Mouse (Mus musculus) MEL (cell line): ENCODE data around the gene Mpc1. TPM values are rescaled to one million over a fixed set of nuclear protein-coding genes. Genes with fewer than 3 reads are reported as not detected.
"Not testable (repeated sequence)": the region's sequence is repeated elsewhere in the genome, so short reads cannot be mapped to it uniquely, and the experiment has no call there.

ENCODE experiments used
- DNase-seq: peaks from one replicate; pipeline ENCODE4 v3.0.0; 2011; ENCODE audit warnings: low read depth, low spot score
- H3K27ac ChIP-seq: 2 replicates; pipeline ENCODE4 v1.5.1; 2012; ENCODE audit warnings: low read depth, mild to moderate bottlenecking, control low read depth, low read length, moderate library complexity; ENCODE audit not compliant: control insufficient read depth
- H3K27me3 ChIP-seq, 2 experiments: fragments of 150-350 bp in 1 of 2; sonication (generic) in 1 of 2; 2 replicates each; pipeline ENCODE4 v1.6.1; 2012; ENCODE audit warnings: low read length in 2 of 2, mild to moderate bottlenecking in 2 of 2, improper control_type of control experiment in 1 of 2, moderate library complexity in 1 of 2; ENCODE audit not compliant: insufficient read depth in 2 of 2, control insufficient read depth in 1 of 2
- H3K36me3 ChIP-seq, 2 experiments: 2 replicates each; pipeline ENCODE4 v1.6.1; 2012 to 2014; ENCODE audit warnings: low read length in 2 of 2, improper control_type of control experiment in 1 of 2, inconsistent platforms in 1 of 2, mild to moderate bottlenecking in 1 of 2; ENCODE audit not compliant: insufficient read depth in 2 of 2, control insufficient read depth in 1 of 2
- H3K4me1 ChIP-seq, 2 experiments: fragments of 150-350 bp in 1 of 2; sonication (generic) in 1 of 2; 2 replicates each; pipeline ENCODE4 v1.6.1; 2012; ENCODE audit warnings: low read length in 2 of 2, improper control_type of control experiment in 1 of 2, mild to moderate bottlenecking in 1 of 2; ENCODE audit not compliant: insufficient read depth in 2 of 2, control insufficient read depth in 1 of 2
- H3K4me3 ChIP-seq, 2 experiments: fragments of 150-350 bp in 1 of 2; sonication (generic) in 1 of 2; 2 replicates each; pipeline ENCODE4 v1.5.1; 2012; ENCODE audit warnings: low read depth in 2 of 2, low read length in 2 of 2, mild to moderate bottlenecking in 2 of 2, moderate library complexity in 2 of 2, control low read depth in 1 of 2, improper control_type of control experiment in 1 of 2; ENCODE audit not compliant: control insufficient read depth in 1 of 2, insufficient read depth in 1 of 2
- H3K79me2 ChIP-seq: 2 replicates; pipeline ENCODE4 v1.6.1; 2012; ENCODE audit warnings: mild to moderate bottlenecking, low read length, moderate library complexity; ENCODE audit not compliant: control insufficient read depth, poor library complexity, insufficient read depth
- H3K9ac ChIP-seq: 2 replicates; pipeline ENCODE4 v1.6.1; 2012; ENCODE audit warnings: low read depth, mild to moderate bottlenecking, control low read depth, low read length, moderate library complexity; ENCODE audit not compliant: control insufficient read depth, poor library complexity, severe bottlenecking
- H3K9me3 ChIP-seq: fragments of 150-350 bp; sonication (generic); replicated peaks from 2 replicates; pipeline ENCODE4 v1.6.1; 2012; ENCODE audit warnings: mild to moderate bottlenecking, low read length, improper control_type of control experiment, moderate library complexity; ENCODE audit not compliant: insufficient read depth
- CTCF ChIP-seq, 3 experiments: IDR thresholded peaks in 2 of 3; conservative IDR thresholded peaks in 1 of 3; 2 replicates each; pipeline ENCODE4 v1.5.1; 2011 to 2012; ENCODE audit warnings: low read length in 3 of 3, low read depth in 2 of 3, mild to moderate bottlenecking in 2 of 3, improper control_type of control experiment in 1 of 3, inconsistent platforms in 1 of 3, mixed read lengths in 1 of 3, moderate library complexity in 1 of 3; ENCODE audit not compliant: control insufficient read depth in 1 of 3, insufficient read depth in 1 of 3, poor library complexity in 1 of 3, severe bottlenecking in 1 of 3
- ELF1 ChIP-seq: IDR thresholded peaks from 2 replicates; pipeline ENCODE4 v1.6.1; 2014; ENCODE audit warnings: low read depth, mild to moderate bottlenecking, inconsistent platforms, low read length, improper control_type of control experiment, moderate library complexity
- EP300 ChIP-seq, 2 experiments: IDR thresholded peaks; 2 replicates each; pipeline ENCODE4 v1.6.1; 2011; ENCODE audit warnings: improper control_type of control experiment in 2 of 2, low read length in 2 of 2, low read depth in 1 of 2, mild to moderate bottlenecking in 1 of 2
- ETS1 ChIP-seq: IDR thresholded peaks from 2 replicates; pipeline ENCODE4 v1.6.1; 2012; ENCODE audit warnings: low read depth, mild to moderate bottlenecking, inconsistent platforms, low read length, improper control_type of control experiment, moderate library complexity
- GABPA ChIP-seq: IDR thresholded peaks from 2 replicates; pipeline ENCODE4 v1.6.1; 2012; ENCODE audit warnings: low read depth, mild to moderate bottlenecking, inconsistent platforms, low read length, improper control_type of control experiment, moderate library complexity
- HCFC1 ChIP-seq: IDR thresholded peaks from 2 replicates; pipeline ENCODE4 v1.6.1; 2012; ENCODE audit warnings: low read depth, mild to moderate bottlenecking, inconsistent platforms, low read length, improper control_type of control experiment, moderate library complexity
- JUND ChIP-seq: IDR thresholded peaks from 2 replicates; pipeline ENCODE4 v1.6.1; 2011; ENCODE audit warnings: low read depth, mild to moderate bottlenecking, improper control_type of control experiment, low read length
- MAFK ChIP-seq: IDR thresholded peaks from 2 replicates; pipeline ENCODE4 v1.6.1; 2011; ENCODE audit warnings: low read depth, mild to moderate bottlenecking, low read length, improper control_type of control experiment, borderline replicate concordance
- MAX ChIP-seq: IDR thresholded peaks from 2 replicates; pipeline ENCODE4 v1.6.1; 2011; ENCODE audit warnings: low read length, improper control_type of control experiment
- MEF2A ChIP-seq: IDR thresholded peaks from 2 replicates; pipeline ENCODE4 v1.6.1; 2014; ENCODE audit warnings: low read depth, mild to moderate bottlenecking, inconsistent platforms, low read length, improper control_type of control experiment; ENCODE audit not compliant: poor library complexity, insufficient replicate concordance, severe bottlenecking; ENCODE audit errors: extremely low read depth
- MYB ChIP-seq: IDR thresholded peaks from 2 replicates; pipeline ENCODE4 v1.6.1; 2011; ENCODE audit warnings: mild to moderate bottlenecking, low read depth, low read length, improper control_type of control experiment
- NRF1 ChIP-seq: IDR thresholded peaks from 2 replicates; pipeline ENCODE4 v1.6.1; 2014; ENCODE audit warnings: low read depth, mild to moderate bottlenecking, inconsistent platforms, low read length, improper control_type of control experiment, moderate library complexity; ENCODE audit not compliant: poor library complexity, insufficient read depth, severe bottlenecking
- POLR2A ChIP-seq, 2 experiments: IDR thresholded peaks; 2 replicates each; pipeline ENCODE4 v1.6.1; 2011 to 2012; ENCODE audit warnings: low read length in 2 of 2, mild to moderate bottlenecking in 2 of 2, control low read depth in 1 of 2, improper control_type of control experiment in 1 of 2, low read depth in 1 of 2, moderate library complexity in 1 of 2; ENCODE audit not compliant: control insufficient read depth in 1 of 2, insufficient read depth in 1 of 2, poor library complexity in 1 of 2
- RAD21 ChIP-seq: IDR thresholded peaks from 2 replicates; pipeline ENCODE4 v1.6.1; 2011; ENCODE audit warnings: mild to moderate bottlenecking, low read depth, low read length, improper control_type of control experiment
- SIN3A ChIP-seq: IDR thresholded peaks from 2 replicates; pipeline ENCODE4 v1.6.1; 2012; ENCODE audit warnings: low read length, improper control_type of control experiment, inconsistent platforms
- TBP ChIP-seq: IDR thresholded peaks from 2 replicates; pipeline ENCODE4 v1.8.0; 2011; ENCODE audit warnings: low read depth, low read length, improper control_type of control experiment
- TCF12 ChIP-seq: IDR thresholded peaks from 2 replicates; pipeline ENCODE4 v1.6.1; 2014; ENCODE audit warnings: low read depth, mild to moderate bottlenecking, inconsistent platforms, low read length, improper control_type of control experiment, moderate library complexity
- UBTF ChIP-seq: IDR thresholded peaks from 2 replicates; pipeline ENCODE4 v1.6.1; 2012; ENCODE audit warnings: low read depth, mild to moderate bottlenecking, inconsistent platforms, low read length, improper control_type of control experiment, moderate library complexity, borderline replicate concordance; ENCODE audit not compliant: insufficient read depth
- ZNF384 ChIP-seq: IDR thresholded peaks from 2 replicates; pipeline ENCODE4 v1.6.1; 2012; ENCODE audit warnings: low read depth, mild to moderate bottlenecking, inconsistent platforms, low read length, improper control_type of control experiment
- polyA plus RNA-seq, 2 experiments: library from polyadenylated mRNA; stranded (reverse) in 1 of 2; unstranded in 1 of 2; fragments of >175 nt in 1 of 2; fragments of >200 nt in 1 of 2; gene quantifications; 2 replicates each; pipeline versions ENCODE4 v1.2.1 to v1.2.4; 2012; ENCODE audit warnings: low replicate concordance in 2 of 2, low read depth in 1 of 2; ENCODE audit not compliant: insufficient read length in 2 of 2, insufficient read depth in 1 of 2, missing spikeins in 1 of 2
- total RNA-seq: library from RNA; depleted of rRNA; stranded (reverse); fragments of 300-350 nt; gene quantifications from 2 replicates; pipeline ENCODE4 v1.2.3, GENCODE M21; 2012

The Mpc1 gene
- total and polyA plus RNA-seq, 3 experiments = 56.2 to 89.6 TPM; not detected in 1

DNA sequence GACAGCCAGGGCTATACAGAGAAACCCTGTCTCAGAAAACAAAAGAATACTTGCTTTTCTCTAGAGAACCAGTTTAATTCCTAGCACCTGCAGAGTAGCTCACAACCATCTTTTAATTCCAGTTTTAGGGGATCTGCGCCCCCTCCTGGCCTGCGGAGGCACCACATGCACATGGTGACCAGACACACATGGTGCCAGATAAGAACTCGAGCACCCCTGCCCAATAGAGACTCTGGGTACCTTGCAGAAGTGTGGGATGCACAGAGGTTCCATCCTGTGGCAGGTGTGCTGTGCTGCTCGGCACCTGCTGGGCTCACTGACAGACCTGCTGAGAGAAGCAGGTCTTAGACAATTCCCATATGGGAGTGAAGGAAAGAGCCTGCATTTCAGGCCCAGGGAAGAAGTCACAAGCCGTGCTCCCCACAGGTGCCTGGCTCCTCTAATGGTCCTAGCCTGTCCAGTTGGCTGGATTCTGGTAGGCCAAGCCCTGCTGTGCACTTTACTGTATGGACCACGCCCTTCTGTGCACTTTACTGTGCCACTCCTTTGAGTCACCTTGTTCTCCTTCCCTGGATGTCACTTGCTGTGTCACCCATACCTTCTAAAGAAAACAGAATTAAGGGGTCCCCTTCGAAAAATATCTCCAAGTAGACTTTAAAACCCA lies 45.9 kb downstream of the Mpc1 start (continued):
- TF ChIP-seq MAFK = no peak
- TF ChIP-seq POLR2A (IDR thresholded peaks at IDR 0.05; ENCODE audit: control insufficient read depth in 1 of 2, insufficient read depth in 1 of 2, low read depth in 1 of 2, low read length in 2 of 2, poor library complexity in 1 of 2) = no peak

DNA sequence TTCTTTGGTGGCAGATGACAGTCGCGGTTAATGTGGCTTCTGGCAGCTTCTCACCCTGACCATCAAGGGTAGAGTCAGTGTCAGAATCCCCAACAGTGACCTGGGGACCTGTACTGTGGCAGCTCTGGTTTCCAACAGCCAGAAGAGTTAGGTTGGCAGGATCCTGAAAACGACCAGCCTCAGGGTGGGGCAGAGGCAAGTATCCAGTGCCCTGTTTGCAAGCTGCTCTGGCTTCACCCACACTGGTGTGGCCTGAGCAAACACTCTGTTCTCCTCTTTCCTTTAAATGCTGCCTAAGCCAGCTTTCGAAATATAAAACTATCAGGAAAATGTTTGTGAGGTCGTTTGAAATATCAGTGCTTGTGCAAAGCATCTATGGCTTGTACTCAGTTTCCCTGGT lies 47.9 kb downstream of the Mpc1 start:
- Histone ChIP-seq H3K9ac (no peak overlapping the region), H3K27me3 (no peaks in the 10 kb centered on the region), H3K4me3 (no peak overlapping the region), H3K4me1 (no peaks in the 10 kb centered on the region)
- TF ChIP-seq JUND (no peak), MAX (no peak), HCFC1 (no peak), ETS1 (no peak), NRF1 (no peak), UBTF (no peak), EP300 (IDR thresholded peaks at IDR 0.05; ENCODE audit: low read depth in 1 of 2, low read length in 2 of 2) (no peak)
- TF ChIP-seq, all 39 proteins: peak for 0
- Histone ChIP-seq H3K9me3 (no peaks in the 10 kb centered on the region), H3K79me2 (no peaks in the 10 kb centered on the region), H3K27ac (no peak overlapping the region), H3K36me3 (no peaks in the 10 kb centered on the region; a peak in 1 of 4 replicates)
- no peak for DNase-seq

DNA sequence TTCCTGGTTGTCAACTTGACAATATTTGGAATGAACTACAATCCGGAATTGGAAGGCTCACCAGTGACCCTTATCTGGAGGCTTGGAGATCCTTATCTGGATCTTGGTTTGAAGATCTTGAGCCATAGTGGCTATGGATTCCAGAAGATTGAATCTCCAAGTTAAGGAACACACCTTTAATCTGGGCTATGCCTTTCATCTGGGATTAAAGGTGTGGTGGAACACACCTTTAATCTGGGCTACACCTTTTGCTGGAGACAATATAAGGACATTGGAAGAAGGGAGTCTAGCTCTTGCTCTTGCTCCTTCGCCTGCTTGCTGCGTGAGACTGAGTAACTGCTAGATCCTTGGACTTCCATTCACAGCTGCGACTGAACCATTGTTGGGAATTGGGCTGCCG lies 54.5 kb downstream of the Mpc1 start, which contains the start of gene Prr18:
TSS of gene Prr18 (plus strand) at position 301 of the 400 bp plus-strand sequence.
- DNase-seq, H3K27me3 ChIP-seq, H3K4me3 ChIP-seq, H3K9me3 ChIP-seq, H3K36me3 ChIP-seq, H3K4me1 ChIP-seq, H3K9ac ChIP-seq, H3K79me2 ChIP-seq, H3K27ac ChIP-seq: not testable (repeated sequence)

DNA sequence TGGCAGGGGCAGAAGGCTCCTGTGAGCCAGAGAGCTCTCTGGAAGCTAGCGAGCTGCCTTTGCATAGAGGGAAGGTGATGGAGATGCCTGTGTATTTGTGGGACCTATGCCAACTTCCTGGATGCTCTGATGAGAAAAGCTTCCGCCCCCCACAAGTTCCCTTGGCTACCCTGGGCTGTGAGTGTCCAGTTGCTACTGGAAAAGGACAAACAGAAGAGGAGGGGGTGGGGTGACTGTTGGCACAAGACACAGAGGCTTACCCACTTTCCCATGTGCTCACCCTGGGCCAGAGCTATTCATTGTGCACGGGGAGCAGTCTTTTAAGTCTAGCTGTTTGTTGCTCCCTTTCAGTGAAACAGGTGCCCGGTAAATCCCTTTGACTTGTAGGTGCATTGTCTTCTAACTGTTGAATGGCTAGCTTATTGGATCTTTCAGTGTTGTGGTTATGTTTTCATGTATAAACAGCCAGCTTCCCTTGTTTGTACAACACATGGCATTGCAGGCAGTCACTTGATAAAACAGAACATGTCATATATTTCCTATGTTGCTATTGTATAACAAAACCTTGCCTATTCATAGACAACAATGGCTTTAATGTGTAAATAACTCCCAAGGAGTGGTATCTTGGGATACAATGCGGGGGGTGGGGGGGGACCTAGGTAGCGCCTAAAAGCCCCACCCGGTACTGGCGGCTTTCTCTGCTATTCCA lies 57.1 kb downstream of the Mpc1 start:
- no peaks in the 10 kb centered on the region for H3K4me1 ChIP-seq
- no peaks in the 10 kb centered on the region for H3K36me3 ChIP-seq
- H3K4me3 ChIP-seq = no peak overlapping the region
- no peaks in the 10 kb centered on the region for H3K9me3 ChIP-seq
- no peaks in the 10 kb centered on the region for H3K27me3 ChIP-seq
- H3K79me2 ChIP-seq = no peaks in the 10 kb centered on the region
- no peak for DNase-seq
- no peak overlapping the region for H3K27ac ChIP-seq
- H3K9ac ChIP-seq = no peak overlapping the region
- TF ChIP-seq ZNF384 (no peak), CTCF (IDR thresholded peaks at IDR 0.05 in 2 of 3, conservative IDR thresholded peaks at IDR 0.05 in 1 of 3; ENCODE audit: control insufficient read depth in 1 of 3, insufficient read depth in 1 of 3, low read depth in 2 of 3, low read length in 3 of 3, poor library complexity in 1 of 3, severe bottlenecking in 1 of 3) (no peak), MYB (no peak), RAD21 (no peak), SIN3A (no peak), MEF2A (no peak), POLR2A (IDR thresholded peaks at IDR 0.05; ENCODE audit: control insufficient read depth in 1 of 2, insufficient read depth in 1 of 2, low read depth in 1 of 2, low read length in 2 of 2, poor library complexity in 1 of 2) (no peak), ELF1 (no peak), HCFC1 (no peak), TCF12 (no peak), NRF1 (no peak), GABPA (no peak), TBP (no peak)
